Mouse (Mus musculus) Muller cell, postnatal 12 days (primary cell): ENCODE measurements at regions not wholly inside any gene's neighbourhood (a gene's known extent, or its start where the extent isn't known, plus 50 kb on each side); places are given as distances from the start of the nearest gene placed in this dataset.

Experiments
- DNase-seq: peaks from one replicate; pipeline ENCODE4 v3.0.0-alpha.2; 2015; ENCODE audit errors: inconsistent ontology term

DNA sequence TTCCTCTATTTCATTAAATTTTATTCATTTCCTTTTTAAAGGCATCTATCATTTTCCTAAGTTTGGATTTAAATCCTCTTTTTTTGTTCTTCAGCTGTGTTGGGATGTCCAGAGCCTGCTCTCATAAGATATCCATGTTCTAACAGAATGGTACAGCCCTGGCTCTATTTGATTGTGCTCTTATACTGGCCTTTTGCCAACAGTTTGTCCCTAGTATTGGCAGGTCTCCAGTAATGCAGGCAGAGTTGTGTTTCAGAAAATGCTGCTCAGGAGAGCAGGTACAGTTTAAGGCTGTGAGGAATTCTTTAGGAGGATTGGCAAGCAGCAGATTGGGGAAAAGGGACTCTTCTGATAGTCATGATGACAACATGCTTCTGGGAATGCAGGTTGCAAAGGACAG lies 797.1 kb upstream of the Slit2 start:
- DNase-seq: no peak

DNA sequence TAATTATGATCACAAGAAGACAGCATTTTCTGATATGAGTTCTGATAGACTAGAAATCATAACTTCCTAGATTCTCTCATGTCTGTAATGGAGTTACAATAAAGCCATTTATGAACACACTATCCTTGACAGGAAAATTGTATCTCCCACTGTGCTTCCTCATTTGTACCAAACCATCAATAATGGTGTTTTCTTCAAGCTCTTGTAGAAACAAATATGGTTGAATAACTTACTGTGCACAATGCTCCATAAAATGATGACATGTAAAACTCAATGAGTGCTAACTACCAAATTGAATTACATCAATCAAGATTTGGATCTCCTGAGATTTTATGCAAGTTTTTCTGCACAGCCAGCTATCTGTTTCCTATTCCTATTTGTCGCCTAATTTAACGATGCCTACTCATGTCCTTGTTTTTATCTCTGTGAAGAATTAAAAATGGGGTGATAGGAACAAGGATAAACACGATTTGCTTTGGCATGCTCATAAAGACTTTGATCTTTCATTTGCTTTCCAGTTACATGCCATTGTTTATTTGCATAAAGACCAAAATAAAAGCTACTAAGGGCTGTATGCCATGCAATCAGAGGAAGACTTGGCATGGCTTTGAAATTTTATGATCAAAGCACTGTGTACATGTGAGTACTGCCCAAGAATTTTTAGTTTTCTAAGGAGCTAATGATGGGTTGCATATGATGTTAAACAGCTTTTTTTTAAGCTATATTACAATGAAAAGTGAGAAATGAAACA lies 780.6 kb upstream of the Slit2 start:
- DNase-seq: no peak

DNA sequence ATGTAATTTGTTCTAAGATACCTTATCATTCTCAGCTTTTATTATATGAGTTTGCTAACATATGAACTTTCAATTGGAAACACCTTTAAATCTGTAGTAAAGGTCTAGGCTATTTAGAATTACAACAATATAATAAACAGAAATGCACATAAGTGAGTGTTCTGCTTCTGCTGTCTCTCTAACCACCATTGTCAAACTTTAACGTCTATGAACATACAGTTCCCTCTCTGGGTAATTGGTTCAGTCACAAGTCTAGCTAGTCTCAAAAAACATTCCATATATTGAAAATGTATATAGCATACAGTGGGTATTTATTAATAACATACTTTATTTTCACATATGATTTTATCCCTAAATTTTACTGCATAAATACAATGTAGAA lies 780.0 kb upstream of the Slit2 start:
- no peak for DNase-seq

DNA sequence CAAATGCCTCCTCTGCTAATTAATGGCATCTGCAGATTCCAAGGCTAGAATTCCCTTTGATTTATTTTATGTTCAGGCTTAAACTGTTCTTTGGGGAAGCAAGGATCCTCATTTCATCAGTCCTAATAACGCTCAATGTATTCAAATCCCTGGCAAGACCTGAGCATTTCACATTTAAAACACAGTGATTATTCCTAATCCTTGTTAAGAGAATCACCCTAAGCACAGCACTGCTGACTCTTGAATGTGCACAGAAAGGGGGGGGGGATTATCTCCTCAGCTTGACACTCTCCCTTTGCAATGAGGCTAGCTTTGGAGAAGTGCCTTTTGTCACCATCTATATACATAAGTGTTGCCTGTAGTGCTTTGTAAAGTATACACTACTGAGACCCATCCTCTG lies 772.4 kb upstream of the Slit2 start:
- no peak for DNase-seq

DNA sequence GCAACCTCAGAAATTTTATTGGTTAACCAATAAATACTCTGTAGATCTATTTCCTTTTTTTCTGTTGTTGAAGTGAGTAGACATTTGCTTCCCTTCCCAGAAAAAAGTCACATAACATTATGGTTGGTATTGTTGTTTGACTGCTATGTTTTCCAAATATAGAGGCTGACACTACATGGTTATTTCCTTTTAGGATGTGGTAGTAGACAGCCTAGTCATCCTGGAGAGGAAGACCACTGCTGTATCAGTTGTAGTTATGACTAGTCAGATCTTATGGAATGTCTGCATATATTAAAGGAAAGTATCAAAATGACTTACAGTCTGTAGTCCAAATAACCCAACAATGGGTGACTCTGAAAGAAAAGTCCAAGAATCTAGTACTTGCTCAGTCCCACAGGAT lies 767.5 kb upstream of the Slit2 start:
- no peak for DNase-seq

DNA sequence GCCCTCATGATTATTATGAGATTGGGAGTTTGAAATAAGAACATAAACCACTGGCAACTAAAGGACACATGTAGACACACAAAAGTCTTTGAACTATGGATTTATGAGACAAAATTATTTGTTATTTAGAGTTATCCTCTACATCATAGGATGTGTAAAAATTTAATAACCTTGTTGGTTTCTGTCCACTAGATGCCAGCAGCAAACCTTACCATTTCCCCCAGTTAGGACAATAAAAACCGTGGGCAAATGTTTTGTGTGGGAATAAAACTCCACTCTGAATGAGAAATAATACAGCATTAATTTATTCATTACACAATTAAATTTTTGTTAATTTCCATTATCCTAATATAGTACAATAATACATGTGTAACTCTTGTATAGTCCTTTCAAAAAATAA lies 757.7 kb upstream of the Slit2 start:
- DNase-seq: no peak

DNA sequence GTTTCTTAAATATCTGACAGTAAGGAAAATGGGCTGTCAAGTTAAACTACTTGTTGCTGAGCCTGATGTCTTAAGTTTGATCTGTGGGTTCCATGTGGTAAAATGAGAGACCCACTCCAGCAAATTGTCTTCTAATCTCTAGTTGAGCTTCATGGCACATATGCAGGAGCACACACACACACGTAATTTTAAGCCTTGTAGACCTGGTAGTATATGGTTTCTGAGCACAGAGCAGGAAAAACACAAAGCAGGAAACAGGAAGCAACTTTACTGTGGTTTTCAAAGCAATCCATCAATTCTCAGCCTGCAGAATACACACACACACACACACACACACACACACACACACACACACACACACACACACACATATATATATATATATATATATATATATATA lies 746.8 kb upstream of the Slit2 start:
- no peak for DNase-seq

DNA sequence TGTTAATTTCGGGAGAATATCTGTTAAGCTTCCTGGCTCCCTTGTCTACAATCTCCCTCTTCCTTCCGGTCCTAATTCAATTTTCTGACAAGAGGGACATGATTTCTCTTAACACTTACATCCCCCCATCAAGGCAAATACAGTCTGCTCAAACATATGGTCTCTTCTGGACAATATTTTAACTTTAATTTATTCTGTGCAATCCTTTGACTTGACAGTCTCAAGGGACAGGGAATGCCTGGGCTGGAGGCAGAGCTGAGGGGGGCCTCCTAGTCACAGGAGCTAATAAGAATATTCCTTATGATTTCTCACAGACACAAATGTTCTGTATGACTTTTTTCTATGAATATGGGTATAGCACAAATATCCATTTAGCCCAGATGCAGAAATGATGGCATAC lies 742.9 kb upstream of the Slit2 start:
- DNase-seq: no peak

DNA sequence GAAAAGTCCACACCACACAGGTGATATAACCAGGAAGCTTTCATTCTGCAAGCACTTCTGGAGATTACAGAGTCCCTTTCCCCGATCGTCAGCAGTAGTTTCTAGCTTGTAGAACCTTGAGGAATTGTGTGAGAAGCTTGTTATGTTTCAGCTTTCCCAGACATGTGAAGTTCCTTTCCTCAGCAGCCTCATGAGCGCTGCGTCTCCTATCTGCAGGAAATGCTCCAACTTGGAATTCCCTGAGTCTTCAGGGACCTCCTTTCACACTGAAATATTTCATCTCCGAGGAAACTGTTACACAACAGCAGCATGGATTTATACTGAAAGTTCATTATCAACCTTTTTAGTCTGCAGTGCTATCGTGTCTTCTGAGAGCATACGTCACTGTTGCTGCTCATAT lies 742.4 kb upstream of the Slit2 start:
- no peak for DNase-seq

DNA sequence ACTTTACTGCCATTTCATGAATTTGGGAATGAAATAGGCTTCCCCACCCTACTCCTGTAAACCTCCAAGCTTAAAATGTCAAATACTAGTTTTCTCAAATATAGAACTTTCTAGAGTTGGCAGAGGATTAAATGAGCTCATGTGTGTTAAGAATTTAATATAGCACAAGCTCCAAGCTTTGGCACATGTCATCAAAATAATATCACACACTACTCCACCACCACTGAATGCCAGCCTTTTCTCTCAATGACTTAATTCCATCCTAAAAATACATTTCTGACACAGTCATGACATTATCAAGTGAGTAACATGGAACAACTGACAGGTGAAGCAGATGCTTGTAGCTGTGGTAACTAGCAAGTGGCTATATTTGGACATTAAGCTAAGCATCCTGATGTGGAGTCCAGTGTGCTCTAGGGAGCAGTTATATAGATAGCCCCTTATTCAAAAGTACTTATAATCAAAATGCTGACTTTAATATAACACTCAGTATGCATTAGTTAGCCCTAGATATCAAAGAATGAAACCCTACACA lies 728.0 kb upstream of the Slit2 start:
- DNase-seq: no peak

DNA sequence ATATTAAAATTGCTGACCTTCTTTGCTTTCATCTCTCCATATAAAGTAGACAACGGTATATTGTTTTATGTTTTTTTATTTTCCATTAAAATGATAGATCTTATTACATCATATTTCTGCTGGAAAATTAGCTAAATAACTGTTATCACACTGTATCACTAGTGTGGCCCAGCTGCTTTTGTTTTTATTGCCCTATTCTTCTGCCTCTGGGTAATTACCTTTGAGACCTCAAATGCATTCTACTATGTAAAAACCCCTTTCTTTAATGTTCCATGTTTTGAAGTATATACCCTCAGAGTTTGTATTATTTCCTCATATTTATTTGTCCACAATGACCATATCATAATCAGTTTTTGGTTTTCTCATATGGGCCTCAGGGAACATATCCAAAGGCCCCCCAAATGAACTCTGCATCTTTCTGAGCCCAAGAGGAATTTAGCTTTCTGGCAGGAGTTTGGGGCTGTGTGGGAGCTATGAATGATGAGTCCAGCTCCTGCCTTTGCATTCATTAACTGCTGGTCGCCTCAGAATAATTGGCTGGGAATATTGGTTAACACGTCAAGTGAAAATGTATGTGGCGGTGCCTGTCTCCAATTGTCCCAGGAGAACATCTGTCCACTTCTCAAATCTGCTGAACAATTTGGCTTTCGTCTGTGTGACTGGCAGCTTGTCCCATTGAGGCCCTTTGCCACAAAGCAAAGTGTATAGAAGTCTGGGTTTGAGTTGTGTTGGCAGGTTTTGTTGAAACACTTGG lies 721.1 kb upstream of the Slit2 start:
- no peak for DNase-seq

DNA sequence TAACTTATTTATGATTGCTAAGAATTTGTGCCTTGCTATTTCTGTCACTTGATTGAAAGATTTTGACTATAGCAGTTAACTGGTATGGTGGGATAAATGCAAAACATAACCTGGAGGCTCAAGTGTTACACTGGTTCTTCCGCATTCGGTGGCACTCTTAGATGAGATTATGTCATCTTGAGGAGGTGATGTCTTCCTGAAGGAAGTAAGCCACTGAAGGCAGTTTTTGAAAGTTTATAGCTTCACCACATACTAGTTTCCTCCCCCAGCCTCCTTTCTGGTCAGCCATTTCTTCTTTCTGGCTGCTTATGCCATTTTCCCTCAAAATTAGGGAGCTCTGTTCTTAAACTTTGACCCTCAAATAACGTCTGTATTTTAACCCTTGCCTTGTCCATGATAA lies 710.3 kb upstream of the Slit2 start:
- no peak for DNase-seq

DNA sequence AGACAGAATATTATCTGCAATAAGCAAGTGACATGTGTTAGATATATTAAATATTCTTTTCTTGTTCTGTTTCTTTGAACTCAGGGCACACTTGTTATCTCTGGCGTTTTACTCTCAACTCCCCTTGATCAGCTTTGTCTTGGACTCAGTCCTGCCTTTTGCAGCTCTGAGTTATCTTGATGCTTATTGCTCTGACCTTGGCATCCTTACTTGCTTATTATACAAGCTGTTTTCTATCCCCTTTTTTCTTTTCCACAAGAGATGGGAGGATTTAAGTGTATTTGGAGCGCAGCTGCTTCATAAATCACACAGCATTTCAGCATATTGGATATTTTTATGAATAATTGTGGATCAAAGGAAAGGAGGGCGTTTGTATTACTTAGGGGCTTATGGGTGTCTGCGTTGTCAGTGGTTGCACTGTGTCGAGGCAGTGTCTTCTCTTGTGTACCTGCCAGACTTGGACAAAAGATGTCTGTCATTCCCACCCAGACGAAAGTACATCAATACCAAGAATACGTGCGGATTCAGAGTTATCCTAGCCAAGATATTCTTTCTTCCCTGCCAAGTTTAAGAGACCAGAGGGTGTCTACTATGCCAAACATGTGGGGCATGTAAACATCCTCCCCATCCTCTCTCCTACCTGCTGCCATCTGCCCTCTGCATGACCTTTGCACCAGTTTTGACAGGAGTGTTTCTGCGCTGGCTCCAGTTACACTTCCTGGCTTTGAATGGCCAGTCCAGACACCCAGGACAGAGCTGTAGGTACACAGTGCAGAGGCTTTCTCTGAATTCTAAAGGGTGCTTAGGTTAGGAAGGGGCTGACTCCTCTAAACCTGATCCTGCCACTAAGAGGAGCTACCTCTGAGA lies 709.3 kb upstream of the Slit2 start:
- DNase-seq: peak; percentile 56

DNA sequence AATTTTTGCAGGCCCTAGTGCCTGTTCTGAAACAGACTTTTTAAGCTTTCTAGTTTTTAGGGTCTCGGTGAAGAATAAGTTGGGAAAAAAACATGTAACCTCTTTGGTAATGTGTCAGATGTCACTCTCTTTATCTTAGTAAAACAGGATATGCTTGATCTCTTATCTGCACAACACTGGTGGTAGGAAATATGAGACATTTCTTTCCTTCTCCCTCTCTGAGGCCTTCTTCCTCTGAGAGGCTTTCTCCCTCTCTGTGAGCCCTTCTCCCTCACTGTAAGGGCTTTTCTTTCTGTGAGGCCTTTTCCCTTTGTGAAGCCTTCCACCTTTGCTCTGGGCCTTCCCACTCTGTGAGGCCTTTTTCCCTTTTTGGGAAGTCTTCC lies 708.7 kb upstream of the Slit2 start:
- DNase-seq: no peak

DNA sequence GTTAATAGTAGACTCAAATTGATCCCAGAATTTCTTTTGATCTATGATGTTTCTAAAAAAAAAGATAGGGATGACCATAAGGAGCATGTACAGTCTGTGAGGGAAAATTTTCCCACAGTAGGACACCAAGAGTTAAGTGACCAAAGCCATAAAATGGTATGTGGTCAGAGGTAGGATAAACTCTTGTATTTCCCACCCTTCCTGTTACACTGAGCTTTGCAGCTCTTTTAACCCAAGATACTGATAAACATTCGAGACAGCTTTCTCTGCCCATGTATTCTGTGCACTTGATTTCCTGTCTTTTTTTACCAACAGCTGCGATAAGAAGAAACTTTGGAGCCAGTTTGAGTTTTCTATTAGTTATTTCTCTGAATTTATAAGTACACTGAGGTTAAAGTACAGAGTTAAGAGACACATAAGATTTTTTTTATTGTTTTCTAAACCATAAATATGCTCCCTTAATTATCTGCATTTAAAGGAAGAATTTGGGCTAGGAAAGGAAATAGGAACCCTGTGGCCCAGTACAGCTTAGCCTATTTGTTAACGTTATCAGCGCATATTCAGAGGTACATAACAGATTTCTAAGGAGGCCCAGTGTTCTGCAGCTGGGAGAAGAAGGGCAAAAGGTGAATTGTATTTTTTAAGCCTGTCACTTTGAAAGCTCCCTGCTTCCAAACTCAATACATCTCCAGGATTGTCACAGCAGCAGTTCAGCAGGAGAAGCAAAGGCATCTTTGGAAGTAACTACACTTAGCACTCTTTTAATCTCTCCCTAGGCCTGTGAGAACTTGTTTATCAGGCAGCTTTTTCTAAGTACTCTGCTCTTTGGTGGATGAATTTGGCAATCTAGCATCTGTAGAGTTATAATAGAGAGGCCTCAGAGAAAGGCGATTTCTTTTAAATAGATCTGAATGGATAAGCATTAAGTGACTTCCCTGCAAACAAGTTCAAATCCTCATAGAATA lies 706.4 kb upstream of the Slit2 start:
- no peak for DNase-seq

DNA sequence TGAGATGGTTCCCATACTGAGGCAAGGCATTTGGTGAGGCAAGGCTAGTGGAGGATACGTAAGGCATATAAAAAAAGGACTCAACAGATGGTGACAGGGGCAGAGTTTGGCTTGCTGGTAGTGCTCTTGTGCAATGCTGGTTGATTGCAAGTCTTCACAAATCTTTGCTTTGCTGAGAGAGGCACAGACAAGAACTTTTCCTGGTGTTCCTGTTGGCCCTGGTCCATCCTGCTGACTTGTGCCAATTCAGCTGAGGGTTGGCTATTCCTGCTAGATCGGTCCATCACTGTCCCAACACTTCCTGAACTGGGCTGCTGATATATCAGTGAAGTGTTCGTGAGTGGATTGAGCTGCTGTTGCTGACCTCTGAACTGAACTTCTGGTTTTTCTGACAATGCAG lies 703.3 kb upstream of the Slit2 start:
- DNase-seq: no peak

DNA sequence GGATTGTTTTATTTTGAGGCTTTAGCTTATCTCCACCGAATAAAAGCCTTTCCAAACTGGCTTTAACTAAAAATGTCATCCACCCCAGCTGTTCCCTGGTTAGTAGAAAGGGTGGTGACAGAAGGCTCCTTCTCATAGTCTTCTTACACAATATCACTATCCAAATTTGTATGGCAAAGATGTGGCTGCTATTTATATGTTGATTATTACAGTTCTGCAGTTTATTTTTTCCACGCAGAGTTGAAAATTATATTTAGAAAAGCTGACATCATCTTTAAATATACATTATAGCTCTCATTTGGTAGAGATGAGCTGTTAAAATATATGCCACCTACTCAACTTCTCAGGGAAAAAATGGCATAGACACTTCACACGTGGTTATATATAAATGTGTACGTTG lies 683.3 kb upstream of the Slit2 start:
- DNase-seq: no peak

DNA sequence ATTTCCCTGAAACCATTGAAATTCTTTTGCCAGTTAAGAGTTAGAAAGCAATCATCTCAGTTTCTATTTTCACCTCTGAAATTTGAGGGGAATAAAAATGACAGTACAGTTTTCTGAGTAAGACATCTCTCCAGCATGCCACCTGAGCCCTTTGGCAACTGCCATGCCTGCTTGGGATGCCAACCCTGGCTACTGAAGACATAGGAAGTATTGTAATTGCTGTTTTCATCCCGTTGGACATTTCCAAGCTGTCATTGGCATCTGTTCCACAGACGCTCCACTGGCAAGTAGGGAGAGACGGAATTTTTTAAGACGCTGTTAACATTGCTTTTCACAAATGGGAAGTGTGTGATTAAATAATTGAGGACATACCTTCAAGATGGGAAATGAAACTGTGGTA lies 665.4 kb upstream of the Slit2 start:
- DNase-seq: peak; percentile 9

DNA sequence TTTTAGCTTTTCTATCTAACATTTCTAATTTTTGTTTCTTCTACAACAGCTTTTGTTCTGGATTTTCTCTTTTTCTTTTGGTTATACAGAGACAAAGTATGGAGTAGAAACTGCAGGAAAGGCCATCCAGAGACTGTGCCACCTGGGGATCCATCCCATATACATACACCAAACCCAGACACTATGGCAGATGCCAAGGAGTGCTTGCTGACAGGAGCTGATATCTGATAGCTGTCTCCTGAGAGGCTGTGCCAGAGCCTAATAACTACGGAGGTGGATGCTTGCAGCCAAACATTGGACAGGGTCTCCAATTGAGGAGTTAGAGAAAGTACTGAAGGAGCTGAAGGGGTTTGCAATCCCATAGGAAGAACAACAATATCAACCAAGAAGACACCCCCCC lies 664.8 kb upstream of the Slit2 start:
- DNase-seq: no peak

DNA sequence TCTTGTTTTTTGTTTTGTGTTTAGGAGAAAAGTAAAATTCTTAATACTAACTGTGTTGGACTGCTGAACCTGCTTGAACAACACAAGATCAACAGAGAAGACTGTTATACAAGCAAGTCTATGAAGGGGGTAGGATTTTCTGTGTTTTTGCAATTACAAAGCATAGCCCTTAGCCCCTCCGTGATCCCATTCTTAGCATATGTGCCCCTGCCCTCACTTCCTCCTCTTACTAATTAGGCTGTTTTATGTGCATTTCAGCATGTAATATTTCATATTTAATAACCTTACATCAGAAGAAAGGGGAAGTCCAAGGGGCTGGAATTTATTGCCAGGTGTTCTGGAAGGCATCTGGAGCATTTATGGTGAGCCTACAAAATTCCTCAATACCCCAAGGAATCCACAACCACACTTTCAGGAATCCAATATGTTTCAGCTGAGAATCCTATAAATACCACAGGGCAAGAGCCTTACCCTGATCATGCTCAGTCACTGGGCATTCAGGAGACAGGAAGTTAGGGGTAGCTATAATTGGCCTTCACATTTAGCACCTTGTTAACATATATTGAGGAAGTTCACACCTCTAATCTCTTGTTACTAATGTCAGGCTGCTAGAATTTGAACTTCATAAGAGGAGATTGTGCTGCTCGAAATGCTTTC lies 660.3 kb upstream of the Slit2 start:
- DNase-seq: peak; percentile 25

DNA sequence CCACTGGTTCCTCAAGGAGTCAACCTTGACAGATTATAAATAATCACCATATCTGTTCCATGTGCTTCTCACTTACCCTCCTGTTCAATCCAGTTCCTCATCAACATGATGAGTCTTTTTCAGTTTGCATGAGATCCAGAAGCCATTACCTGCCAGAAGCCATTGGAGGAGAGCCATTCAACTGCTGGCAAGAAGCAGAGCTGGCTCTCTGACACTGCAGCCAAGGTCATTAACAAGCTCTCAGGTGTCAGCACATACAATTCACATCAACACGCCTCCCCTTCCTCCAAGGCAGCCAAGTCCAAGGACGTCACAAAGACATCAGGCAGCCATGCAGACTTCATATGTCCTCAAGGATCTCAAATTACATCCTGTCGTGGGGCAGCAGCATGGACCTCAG lies 648.6 kb upstream of the Slit2 start:
- no peak for DNase-seq
